Mouse (Mus musculus): Measurements from ENCODE around the gene Plekha6.

The Plekha6 gene

DNA sequence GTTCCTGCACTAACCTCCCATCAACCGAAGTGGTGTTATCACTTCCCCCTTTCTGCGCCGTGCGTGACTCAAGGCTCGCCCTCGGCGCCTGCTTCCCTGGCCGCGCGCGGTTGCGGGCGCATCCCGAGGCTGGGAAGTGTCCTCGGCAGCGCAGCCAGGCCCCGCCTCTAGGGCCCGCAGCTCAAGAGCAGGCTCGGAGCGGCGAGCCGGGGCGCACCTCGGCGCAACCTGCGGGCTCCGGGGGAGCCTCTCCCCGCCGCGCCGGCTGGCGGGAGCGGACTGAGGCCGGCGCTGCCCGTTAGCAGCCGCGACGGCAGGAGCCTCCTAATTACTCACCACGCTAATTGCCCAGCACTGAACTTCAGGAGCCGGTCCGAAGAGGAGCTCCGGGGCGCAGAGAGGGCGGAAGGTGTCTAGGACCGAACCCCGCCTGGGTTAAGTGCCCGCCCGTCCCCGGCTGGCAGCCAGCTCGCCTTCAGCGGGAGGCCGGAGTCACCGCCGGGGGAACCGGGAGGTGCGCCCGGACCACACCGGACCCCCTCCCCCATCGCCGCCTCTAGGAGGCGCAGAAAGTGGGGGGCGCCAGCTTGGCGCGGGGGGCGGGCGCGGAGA lies at the start of gene Plekha6:
TSS of gene Plekha6 (plus strand) at position 391 of the 612 bp plus-strand sequence.
- no peak for DNase-seq (ENCODE audit: low read depth, low spot score)

DNA sequence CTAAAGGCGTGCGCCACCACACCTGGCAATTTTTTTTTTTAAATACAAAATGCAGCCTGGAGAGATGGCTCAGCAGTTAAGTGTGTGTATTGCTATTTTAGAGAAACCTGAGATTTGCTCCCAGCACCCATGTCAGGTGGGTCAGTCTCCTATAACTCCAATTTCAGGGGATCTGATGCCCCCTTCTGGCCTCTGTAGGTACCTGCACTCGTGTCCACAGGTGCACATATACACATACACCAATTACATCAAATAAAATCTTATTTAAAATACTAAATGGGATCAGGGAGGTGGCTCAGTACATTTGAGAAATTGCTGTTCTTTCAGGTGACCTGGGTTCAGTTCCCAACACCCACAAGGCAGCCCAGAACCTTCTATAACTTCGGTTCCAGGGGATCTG lies 47.9 kb upstream of the Plekha6 start:
- DNase-seq (ENCODE audit: low read depth, low spot score) = no peak

DNA sequence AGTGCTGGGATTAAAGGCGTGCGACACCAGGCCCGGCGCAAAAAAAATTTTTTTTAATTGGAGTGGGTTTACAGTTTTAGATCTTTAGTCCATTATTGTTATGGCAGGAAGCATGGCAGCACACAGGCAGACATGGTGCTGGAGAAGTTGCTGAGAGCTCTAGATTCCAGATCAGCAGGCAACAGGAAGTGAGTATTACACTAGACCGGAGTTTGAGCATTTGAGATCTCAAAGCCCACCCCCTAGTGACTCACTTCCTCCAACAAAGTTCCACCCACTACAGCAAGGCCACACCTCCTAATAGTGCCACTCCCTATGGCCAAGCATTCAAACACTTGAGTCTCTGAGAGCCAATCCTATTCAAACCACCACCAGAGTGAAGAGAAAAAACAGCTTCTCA lies 45.9 kb upstream of the Plekha6 start:
- no peak for DNase-seq (ENCODE audit: low read depth, low spot score)

DNA sequence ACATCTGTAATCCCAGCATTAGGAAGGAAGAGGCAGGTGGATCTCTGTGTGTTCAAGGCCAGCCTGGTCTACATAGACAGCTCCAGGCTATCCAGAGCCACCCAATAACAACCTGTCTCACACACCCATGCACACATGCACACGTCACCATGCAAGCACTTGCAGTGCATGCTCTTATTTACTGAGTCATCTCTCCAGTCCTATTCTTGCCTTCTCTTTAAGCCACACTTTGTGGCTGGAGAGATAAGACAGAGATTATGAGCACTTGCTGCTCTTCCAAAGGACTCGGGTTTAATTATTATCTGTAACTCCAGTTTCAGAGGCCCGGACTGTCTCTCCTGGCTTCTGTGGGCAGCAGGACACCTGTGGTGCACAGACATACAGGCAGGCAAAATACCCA lies 45.2 kb upstream of the Plekha6 start:
- no peak for DNase-seq (ENCODE audit: low read depth, low spot score)

DNA sequence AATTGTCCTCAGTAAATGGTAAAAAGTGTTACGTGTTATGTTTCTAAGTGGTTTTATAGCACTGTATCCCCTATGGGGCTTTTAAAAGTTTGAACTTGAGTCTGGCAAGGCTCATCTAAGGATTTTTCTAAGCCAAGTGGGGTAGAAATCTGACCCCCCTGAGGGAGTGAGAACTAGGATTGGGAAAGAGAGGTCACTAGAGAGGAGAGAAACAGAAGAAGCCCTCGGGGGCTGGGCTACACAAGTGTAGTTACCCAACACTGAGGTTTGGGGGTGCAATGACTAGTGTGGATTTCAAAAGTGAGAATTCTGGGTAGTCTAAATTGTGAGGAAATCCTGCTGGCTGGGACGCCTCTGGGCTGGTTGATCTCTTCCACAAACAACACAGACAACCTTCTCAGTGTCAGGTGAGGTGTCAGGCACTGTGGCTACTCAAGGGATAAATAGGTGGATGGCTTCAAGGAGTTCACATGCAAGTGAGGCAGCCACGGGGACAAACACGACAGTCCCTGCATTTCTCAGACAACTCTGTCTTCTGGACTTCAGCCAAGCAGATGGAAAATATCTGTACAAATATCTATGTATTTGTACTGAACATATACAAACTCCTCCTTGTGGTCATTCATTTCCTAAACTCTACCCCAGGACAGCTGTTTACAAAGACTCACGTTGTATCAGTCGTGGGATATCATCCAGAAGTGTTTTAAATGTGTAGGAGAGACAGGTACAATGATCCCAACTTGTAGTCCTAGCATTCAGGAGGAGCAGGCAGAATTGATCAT lies 43.9 kb upstream of the Plekha6 start:
- no peak for DNase-seq (ENCODE audit: low read depth, low spot score)

DNA sequence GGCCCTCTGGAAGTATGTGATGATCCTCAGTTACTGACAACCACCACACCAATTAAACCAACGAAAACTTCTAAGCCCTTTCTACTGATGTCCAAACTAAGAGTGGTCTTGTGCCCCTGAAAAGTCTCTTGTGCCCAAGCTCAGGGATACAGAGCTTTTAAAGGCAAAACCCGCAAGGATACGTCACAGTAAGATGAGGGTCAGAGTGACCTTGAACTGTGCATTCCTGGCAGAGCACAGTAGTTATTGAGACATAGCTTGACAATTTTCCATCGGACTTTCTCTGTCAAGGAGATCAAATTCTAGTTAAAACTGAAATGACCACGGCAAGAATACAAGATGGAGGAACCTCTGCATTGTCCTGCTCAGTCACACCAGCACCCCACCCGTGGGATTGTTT lies 42.8 kb upstream of the Plekha6 start:
- DNase-seq (ENCODE audit: low read depth, low spot score) = no peak

DNA sequence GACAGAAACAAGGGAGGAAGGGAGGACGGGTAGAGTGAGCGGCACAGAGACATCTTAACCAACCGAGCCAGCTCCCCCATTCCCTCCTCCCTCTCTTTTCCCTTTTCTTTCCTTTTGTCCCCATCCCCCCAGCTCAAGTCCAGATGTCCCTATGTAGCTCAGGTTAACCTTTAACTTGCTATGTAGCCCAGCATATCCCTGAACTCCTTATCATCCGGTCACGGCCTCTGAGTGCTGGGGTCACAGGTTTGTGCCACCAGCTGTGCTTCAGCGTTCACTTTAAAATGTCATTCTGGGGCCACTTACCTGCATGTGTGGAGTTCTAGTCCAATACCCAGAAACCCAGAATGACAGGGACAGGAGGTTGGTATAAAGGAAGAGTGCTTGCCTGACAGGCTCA lies 39.9 kb upstream of the Plekha6 start:
- no peak for DNase-seq (ENCODE audit: low read depth, low spot score)

- DNase-seq (ENCODE audit: low read depth, low spot score) = no peak
These were observed 38.2 kb upstream of the Plekha6 start for GRCm38 (mm10) chr1:133125640-133126364.

DNA sequence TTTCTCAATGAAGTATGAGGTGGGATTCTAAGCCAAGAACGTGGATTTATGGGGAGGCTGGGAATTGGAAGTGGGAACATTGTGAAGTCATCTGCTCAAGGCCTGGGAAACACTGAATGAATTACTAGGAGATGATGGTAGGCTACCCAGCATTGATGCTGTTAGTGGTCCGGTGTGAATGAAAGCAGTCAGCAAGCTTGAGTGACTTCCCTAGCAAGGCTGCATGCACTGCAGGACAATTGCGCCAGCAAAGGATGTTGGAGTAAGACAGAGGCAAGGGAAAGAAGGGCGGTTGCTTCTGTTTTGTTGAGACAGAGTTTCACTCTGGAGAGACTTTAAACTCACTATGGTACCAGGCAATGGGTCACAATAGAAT lies 37.7 kb upstream of the Plekha6 start:
- no peak for DNase-seq (ENCODE audit: low read depth, low spot score)

DNA sequence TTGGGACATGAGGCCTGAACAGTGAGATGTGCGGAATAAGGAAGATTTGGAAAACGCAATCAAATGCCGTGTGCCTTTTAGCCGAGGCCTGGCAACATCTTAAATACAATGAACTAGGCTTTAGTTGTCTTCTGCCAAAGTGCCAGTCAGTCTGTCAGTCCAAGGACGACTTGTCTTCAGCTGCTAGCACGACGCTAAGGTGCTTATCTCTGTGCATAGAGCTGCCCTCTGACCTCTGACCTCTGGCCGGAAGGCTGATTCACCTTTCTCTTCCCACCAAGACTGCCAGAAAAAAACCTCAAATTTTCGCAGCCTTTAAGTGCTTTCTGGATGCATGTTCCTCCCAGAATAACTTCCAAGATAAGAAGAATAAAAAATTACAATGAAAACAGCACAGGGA lies 36.7 kb upstream of the Plekha6 start:
- no peak for DNase-seq (ENCODE audit: low read depth, low spot score)

DNA sequence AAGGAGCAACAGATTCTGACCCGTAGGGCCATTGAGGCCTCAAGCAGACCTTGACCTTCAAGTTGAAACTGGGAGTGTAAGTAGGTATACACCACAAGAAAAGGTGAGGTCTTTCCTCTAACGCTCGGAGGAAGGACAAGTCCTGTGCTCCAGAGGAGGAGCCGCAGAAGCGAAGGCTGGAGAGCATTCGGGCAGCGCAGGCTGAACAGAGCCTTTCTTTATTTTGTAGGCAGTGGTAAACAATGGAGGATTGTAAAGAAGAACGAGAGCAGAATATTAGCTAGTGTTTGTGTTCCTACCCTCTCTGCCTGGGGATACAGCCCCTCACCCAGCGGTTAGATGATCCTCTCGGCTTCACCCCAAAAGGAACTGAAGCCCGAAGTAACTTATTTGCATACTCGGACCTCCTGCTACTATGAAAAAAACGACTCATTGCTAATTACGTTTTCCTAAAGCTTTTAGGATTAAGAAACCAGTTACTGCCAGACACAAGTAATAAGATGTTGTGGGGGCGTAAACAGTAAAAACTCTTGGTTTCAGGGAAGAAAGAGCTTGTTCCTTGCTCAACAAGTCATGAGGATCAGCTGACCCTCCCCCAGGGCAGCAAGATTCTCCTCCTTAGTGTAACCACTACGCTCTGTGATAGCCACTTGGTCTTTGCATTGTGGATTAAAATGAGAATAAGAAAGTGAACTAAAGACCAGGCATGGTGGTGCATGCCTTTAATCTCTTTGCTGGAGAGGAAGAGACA lies 34.4 kb upstream of the Plekha6 start:
- DNase-seq (ENCODE audit: low read depth, low spot score) = no peak

- peak; percentile 96 for DNase-seq (ENCODE audit: low read depth, low spot score)
These were observed 33.1 kb upstream of the Plekha6 start, which contains the start of gene Ppp1r15b for GRCm38 (mm10) chr1:133130638-133131560. Ppp1r15b (plus strand) TSS chr1:133131143.

GRCm38 (mm10) chr1:133131561-133131905 lies 32.5 kb upstream of the Plekha6 start:
- peak; percentile 9 for DNase-seq (ENCODE audit: low read depth, low spot score)

- no peak for DNase-seq (ENCODE audit: low read depth, low spot score)
These were observed 32.1 kb upstream of the Plekha6 start for GRCm38 (mm10) chr1:133131936-133132335.

DNA sequence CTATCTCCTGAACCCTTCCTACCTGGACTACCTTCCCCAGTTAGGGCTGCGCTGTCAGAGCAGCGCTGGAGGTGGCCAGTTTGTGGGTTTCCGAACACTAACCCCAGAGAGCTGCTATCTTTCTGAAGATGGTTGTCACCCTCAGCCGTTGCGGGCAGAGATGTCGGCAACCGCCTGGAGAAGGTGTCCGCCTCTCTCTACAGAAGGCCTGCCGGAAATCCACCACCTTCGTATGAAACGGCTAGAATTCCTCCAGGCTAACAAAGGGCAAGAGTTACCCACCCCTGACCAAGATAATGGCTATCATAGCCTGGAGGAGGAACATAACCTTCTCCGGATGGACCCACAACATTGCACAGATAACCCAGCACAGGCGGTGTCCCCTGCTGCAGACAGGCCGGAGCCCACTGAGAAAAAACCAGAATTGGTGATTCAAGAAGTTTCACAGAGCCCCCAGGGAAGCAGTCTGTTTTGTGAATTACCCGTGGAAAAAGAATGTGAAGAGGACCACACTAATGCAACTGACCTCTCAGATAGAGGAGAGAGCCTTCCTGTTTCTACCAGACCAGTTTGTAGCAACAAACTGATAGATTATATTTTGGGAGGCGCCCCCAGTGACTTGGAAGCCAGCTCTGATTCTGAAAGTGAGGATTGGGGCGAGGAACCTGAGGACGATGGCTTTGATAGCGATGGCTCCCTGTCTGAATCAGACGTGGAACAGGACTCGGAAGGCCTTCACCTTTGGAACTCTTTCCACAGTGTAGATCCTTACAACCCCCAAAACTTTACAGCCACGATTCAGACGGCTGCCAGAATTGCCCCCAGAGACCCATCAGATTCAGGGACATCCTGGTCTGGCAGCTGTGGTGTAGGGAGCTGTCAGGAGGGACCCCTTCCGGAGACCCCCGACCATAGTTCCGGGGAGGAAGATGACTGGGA lies 31.4 kb upstream of the Plekha6 start:
- DNase-seq (ENCODE audit: low read depth, low spot score) = no peak

- no peak for DNase-seq (ENCODE audit: low read depth, low spot score)
These were observed 30.6 kb upstream of the Plekha6 start for GRCm38 (mm10) chr1:133133425-133133824.

GRCm38 (mm10) chr1:133134071-133134470 lies 29.9 kb upstream of the Plekha6 start:
- no peak for DNase-seq (ENCODE audit: low read depth, low spot score)

DNA sequence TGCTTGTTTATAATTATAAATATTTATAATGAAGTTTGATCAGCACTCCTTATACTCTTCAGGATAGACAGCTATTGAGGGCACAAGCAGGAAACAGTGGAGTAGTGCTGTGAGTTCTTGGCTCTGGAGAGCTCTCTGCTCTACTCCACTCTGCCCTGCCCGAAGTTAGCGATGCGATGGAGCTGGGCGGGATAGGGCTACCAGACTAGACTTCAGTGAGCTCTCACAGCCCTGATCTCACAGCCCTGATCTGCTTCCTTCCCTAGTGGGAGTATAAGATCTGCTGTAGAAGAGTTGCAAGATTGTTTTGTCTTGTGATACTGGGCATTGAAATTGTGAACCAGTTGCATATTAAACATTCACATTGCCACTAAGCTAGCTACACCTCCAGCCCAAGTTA lies 29.1 kb upstream of the Plekha6 start:
- no peak for DNase-seq (ENCODE audit: low read depth, low spot score)

GRCm38 (mm10) chr1:133135808-133136207 lies 28.2 kb upstream of the Plekha6 start:
- DNase-seq (ENCODE audit: low read depth, low spot score) = no peak

DNA sequence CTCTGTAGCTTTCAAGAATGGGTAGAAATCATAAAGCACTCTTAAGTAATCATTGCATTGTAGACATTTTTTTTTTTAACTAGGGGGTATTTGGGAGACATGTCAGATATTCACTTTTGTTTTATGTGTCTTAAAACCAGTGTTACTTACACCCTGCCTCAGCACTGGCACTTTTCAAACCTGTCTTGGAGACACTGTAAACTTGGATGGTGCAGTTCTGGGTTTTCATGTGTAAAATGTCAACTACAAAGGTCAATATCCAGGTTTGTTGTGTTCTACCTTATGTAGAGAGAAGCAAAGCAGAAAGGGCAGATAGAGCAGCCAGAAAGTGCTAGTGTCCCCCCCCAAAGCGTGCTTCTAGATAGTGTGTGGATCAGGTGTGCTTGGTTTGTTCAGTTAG lies 25.6 kb upstream of the Plekha6 start:
- DNase-seq (ENCODE audit: low read depth, low spot score) = no peak

Data from retina, adult 2 months (tissue).